Mouse (Mus musculus) spleen, adult 2 months (tissue): ENCODE measurements around the gene Nrm. TPM values are rescaled to one million over a fixed set of nuclear protein-coding genes. Genes with fewer than 3 reads are reported as not detected.
A peak's percentile ranks its signal among the peaks of the same experiment; 100 is the strongest.

Experiments used
- DNase-seq, 2 experiments: peaks; one replicate each; pipeline versions ENCODE4 v3.0.0 to v3.0.0-alpha.2; 2012 to 2021; ENCODE audit warnings: low spot score in 2 of 2, low read depth in 1 of 2
- H3K27ac ChIP-seq: fragments of 200-500 bp; 2 replicates; pipeline ENCODE4 v1.5.1; 2012; ENCODE audit warnings: low read length, inconsistent platforms; ENCODE audit not compliant: insufficient read depth
- H3K27me3 ChIP-seq: fragments of 200-500 bp; 2 replicates; pipeline ENCODE4 v1.6.1; 2012; ENCODE audit warnings: mild to moderate bottlenecking, moderate library complexity, low read length, inconsistent platforms; ENCODE audit not compliant: control insufficient read depth, insufficient read depth
- H3K36me3 ChIP-seq: fragments of 200-500 bp; 2 replicates; pipeline ENCODE4 v1.6.1; 2012; ENCODE audit warnings: mild to moderate bottlenecking, low read length, inconsistent platforms; ENCODE audit not compliant: control insufficient read depth, insufficient read depth
- H3K4me1 ChIP-seq: fragments of 200-500 bp; 2 replicates; pipeline ENCODE4 v1.6.1; 2011; ENCODE audit warnings: inconsistent platforms; ENCODE audit not compliant: control insufficient read depth, insufficient read depth, insufficient read length
- H3K4me3 ChIP-seq: fragments of 200-500 bp; 2 replicates; pipeline ENCODE4 v1.5.1; 2011; ENCODE audit warnings: mild to moderate bottlenecking, inconsistent platforms; ENCODE audit not compliant: insufficient read depth, insufficient read length; ENCODE audit errors: extremely low read depth
- CTCF ChIP-seq: fragments of 200-500 bp; IDR thresholded peaks from 2 replicates; pipeline ENCODE4 v1.5.1; 2011; ENCODE audit warnings: mild to moderate bottlenecking, inconsistent platforms; ENCODE audit not compliant: insufficient read depth, insufficient read length, insufficient replicate concordance; ENCODE audit errors: extremely low read depth
- POLR2A ChIP-seq: fragments of 200-500 bp; IDR thresholded peaks from 2 replicates; pipeline ENCODE4 v1.6.1; 2011; ENCODE audit warnings: low read depth, low read length, inconsistent platforms
- WGBS: fragments of 180-500 bp; shearing (Covaris S2); methylation state at CpG from one replicate; pipeline ENCODE4 v1.1.7; 2018; 5-methylcytosine and 5-hydroxymethylcytosine counted together
- polyA plus RNA-seq: library from polyadenylated mRNA; depleted of rRNA; stranded (reverse); fragments of >200 nt; gene quantifications from 2 replicates; pipeline ENCODE4 v1.2.3, GENCODE M21; 2012

The Nrm gene
- polyA plus RNA-seq, 1 experiment = 58.5 TPM

GRCm38 (mm10) chr17:35822964-35823937 is 37.9 kb upstream of the Nrm start, which contains the start of gene Flot1:
Gene Flot1, plus strand, starts transcription at chr17:35823230.
- peak; percentile 41 to 68 for DNase-seq
- H3K36me3 ChIP-seq = 0 out of 2 replicates have a peak, but pooled peaks cover 1% of the 10 kb centered on the region
- peaks cover 14% of the 10 kb centered on the region; the same call in 1 of the 2 replicates for H3K4me1 ChIP-seq
- WGBS = 1% methylated on average over 46 of the region's 47 CpGs
- H3K27me3 ChIP-seq = 0 out of 2 replicates have a peak, but pooled peaks cover 2% of the 10 kb centered on the region
- TF ChIP-seq CTCF = no peak
- TF ChIP-seq POLR2A = no peak
- H3K4me3 ChIP-seq = peak within 1 kb of the TSS; percentile 77
- H3K27ac ChIP-seq = peak within 1 kb of the TSS; percentile 78

- 81% methylated on average over 7 of the region's 7 CpGs for WGBS
Observed at GRCm38 (mm10) chr17:35824402-35824801, 36.7 kb upstream of the Nrm start.

GRCm38 (mm10) chr17:35825109-35825850 is 35.8 kb upstream of the Nrm start:
- H3K27ac ChIP-seq = no peak overlapping the region
- peaks cover 16% of the 10 kb centered on the region; the same call in 1 of the 2 replicates for H3K4me1 ChIP-seq
- 89% methylated on average over 13 of the region's 13 CpGs for WGBS
- TF ChIP-seq POLR2A = no peak
- TF ChIP-seq CTCF = no peak
- H3K36me3 ChIP-seq = 0 out of 2 replicates have a peak, but pooled peaks cover 1% of the 10 kb centered on the region
- no peak overlapping the region for H3K4me3 ChIP-seq
- no peak for DNase-seq
- 0 out of 2 replicates have a peak, but pooled peaks cover 2% of the 10 kb centered on the region for H3K27me3 ChIP-seq

More at GRCm38 (mm10) chr17:35824402-35824801, 36.7 kb upstream of the Nrm start:
- Histone ChIP-seq H3K27ac (no peak overlapping the region), H3K36me3 (0 out of 2 replicates have a peak, but pooled peaks cover 1% of the 10 kb centered on the region), H3K4me3 (no peak overlapping the region), H3K4me1 (peaks cover 14% of the 10 kb centered on the region; the same call in 1 of the 2 replicates), H3K27me3 (0 out of 2 replicates have a peak, but pooled peaks cover 2% of the 10 kb centered on the region)
- TF ChIP-seq POLR2A (no peak), CTCF (0 out of 2 replicates have a peak, but pooled peaks have one; percentile 10)
- DNase-seq = no peak

- Histone ChIP-seq H3K36me3 (peaks cover 10% of the 10 kb centered on the region), H3K4me1 (peaks cover 2% of the 10 kb centered on the region; the same call in 1 of the 2 replicates), H3K4me3 (no peak overlapping the region), H3K27ac (no peak overlapping the region), H3K27me3 (no peaks in the 10 kb centered on the region)
- 4% methylated on average over 21 of the region's 21 CpGs for WGBS
- peak; percentile 69 to 88 for DNase-seq
- TF ChIP-seq POLR2A = no peak
- TF ChIP-seq CTCF = peak; percentile 99
Observed at GRCm38 (mm10) chr17:35829737-35830136, 31.4 kb upstream of the Nrm start.

GRCm38 (mm10) chr17:35832400-35833238 is 28.5 kb upstream of the Nrm start:
- no peak for TF ChIP-seq POLR2A
- TF ChIP-seq CTCF = no peak
- Histone ChIP-seq H3K4me3 (no peak overlapping the region), H3K27me3 (no peaks in the 10 kb centered on the region), H3K27ac (no peak overlapping the region; the same call in 1 of the 2 replicates), H3K36me3 (peaks cover 22% of the 10 kb centered on the region), H3K4me1 (peaks cover 2% of the 10 kb centered on the region; the same call in 1 of the 2 replicates)
- 87% methylated on average over 8 of the region's 8 CpGs for WGBS
- DNase-seq = no peak
